Mouse (Mus musculus) neural tube, embryonic 14.5 days (tissue): ENCODE results near the gene Trabd2b. TPM values are rescaled to one million over a fixed set of nuclear protein-coding genes. Genes with fewer than 3 reads are reported as not detected.

Source experiments
- ATAC-seq: fragments of 200-750 bp; cut with Nextera tagmentation; 2 replicates; pipeline ENCODE4 v1.8.0; 2017; ENCODE audit warnings: low read depth, mild to moderate bottlenecking, moderate TSS enrichment, moderate library complexity
- H3K27ac ChIP-seq: fragments of 300-500 bp; sonication (generic); 2 replicates; pipeline ENCODE4 v1.5.1; 2014; ENCODE audit warnings: low read depth, mild to moderate bottlenecking, control low read depth, low read length, moderate library complexity, mixed read lengths
- H3K27me3 ChIP-seq: fragments of 300-500 bp; sonication (generic); 2 replicates; pipeline ENCODE4 v1.6.1; 2014; ENCODE audit warnings: low read length; ENCODE audit not compliant: control insufficient read depth, insufficient read depth
- H3K36me3 ChIP-seq: fragments of 300-500 bp; sonication (generic); 2 replicates; pipeline ENCODE4 v1.6.1; 2014; ENCODE audit warnings: low read length, mixed read lengths; ENCODE audit not compliant: control insufficient read depth, insufficient read depth
- H3K4me1 ChIP-seq: fragments of 300-500 bp; sonication (generic); 2 replicates; pipeline ENCODE4 v1.6.1; 2014; ENCODE audit warnings: low read length; ENCODE audit not compliant: control insufficient read depth, insufficient read depth
- H3K4me2 ChIP-seq: fragments of 300-500 bp; sonication (generic); 2 replicates; pipeline ENCODE4 v1.6.1; 2014; ENCODE audit warnings: mild to moderate bottlenecking, low read depth, low read length, control low read depth
- H3K4me3 ChIP-seq: fragments of 300-500 bp; sonication (generic); 2 replicates; pipeline ENCODE4 v1.5.1; 2014; ENCODE audit warnings: low read depth, low read length, control low read depth, mixed read lengths
- H3K9ac ChIP-seq: fragments of 300-500 bp; sonication (generic); replicated peaks from 2 replicates; pipeline ENCODE4 v1.6.1; 2014; ENCODE audit warnings: low read depth, mild to moderate bottlenecking, control low read depth, low read length, mixed read lengths
- H3K9me3 ChIP-seq: fragments of 300-500 bp; sonication (generic); 2 replicates; pipeline ENCODE4 v1.6.1; 2016; ENCODE audit warnings: low read length; ENCODE audit not compliant: control insufficient read depth
- WGBS: fragments of 180-500 bp; shearing (Covaris S2); extraction: QIAGEN DNeasy Blood & Tissue Kit; methylation state at CpG from one replicate; pipeline ENCODE4 v1.1.7; 2014; 5-methylcytosine and 5-hydroxymethylcytosine counted together
- polyA plus RNA-seq: library from polyadenylated mRNA; unstranded; fragments of >200 nt; fragmentation: Nextera tagmentation; extraction: Ambion mirVana; gene quantifications from 2 replicates; pipeline ENCODE4 v1.2.1, GENCODE M21; 2014

The Trabd2b gene
- polyA plus RNA-seq, 1 experiment from 2014 or later = 0.56 TPM

GRCm38 (mm10) chr4:114642469-114642868 is 235.9 kb downstream of the Trabd2b start:
- H3K4me2 ChIP-seq = no peak overlapping the region
- H3K36me3 ChIP-seq = no peaks in the 10 kb centered on the region
- 73% methylated on average over 4 of the region's 4 CpGs for WGBS
- no peak for ATAC-seq
- no peaks in the 10 kb centered on the region for H3K9me3 ChIP-seq
- H3K9ac ChIP-seq = no peak overlapping the region
- H3K27me3 ChIP-seq = no peaks in the 10 kb centered on the region
- no peak overlapping the region for H3K4me3 ChIP-seq
- H3K4me1 ChIP-seq = no peaks in the 10 kb centered on the region
- no peak overlapping the region for H3K27ac ChIP-seq

GRCm38 (mm10) chr4:114643679-114644208 is 237.2 kb downstream of the Trabd2b start:
- no peaks in the 10 kb centered on the region for H3K36me3 ChIP-seq
- peaks cover 3% of the 10 kb centered on the region; the same call in 1 of the 2 replicates for H3K27me3 ChIP-seq
- H3K4me2 ChIP-seq = no peak overlapping the region
- H3K4me3 ChIP-seq = no peak overlapping the region
- 0 out of 2 replicates have a peak, but pooled peaks cover 3% of the 10 kb centered on the region for H3K4me1 ChIP-seq
- H3K27ac ChIP-seq = no peak overlapping the region
- no peak for ATAC-seq
- 24% methylated on average over 20 of the region's 20 CpGs for WGBS
- no peaks in the 10 kb centered on the region for H3K9me3 ChIP-seq
- H3K9ac ChIP-seq = no peak overlapping the region

- Histone ChIP-seq H3K4me1 (0 out of 2 replicates have a peak, but pooled peaks cover 8% of the 10 kb centered on the region), H3K9me3 (no peaks in the 10 kb centered on the region), H3K27me3 (peaks cover 4% of the 10 kb centered on the region; the same call in 1 of the 2 replicates), H3K9ac (no peak overlapping the region), H3K4me2 (no peak overlapping the region), H3K4me3 (no peak overlapping the region), H3K36me3 (no peaks in the 10 kb centered on the region), H3K27ac (no peak overlapping the region)
- no peak for ATAC-seq
Observed at GRCm38 (mm10) chr4:114645341-114645740, 238.8 kb downstream of the Trabd2b start.

GRCm38 (mm10) chr4:114646825-114647681 is 240.5 kb downstream of the Trabd2b start:
- Histone ChIP-seq H3K27me3 (peaks cover 4% of the 10 kb centered on the region; the same call in 1 of the 2 replicates), H3K36me3 (no peaks in the 10 kb centered on the region), H3K27ac (no peak overlapping the region), H3K9me3 (no peaks in the 10 kb centered on the region), H3K4me2 (no peak overlapping the region), H3K9ac (no peak overlapping the region), H3K4me1 (0 out of 2 replicates have a peak, but pooled peaks cover 8% of the 10 kb centered on the region), H3K4me3 (no peak overlapping the region)
- WGBS = 19% methylated on average over 13 of the region's 13 CpGs
- no peak; the same call in 1 of the 2 replicates for ATAC-seq

GRCm38 (mm10) chr4:114647689-114648088 is 241.2 kb downstream of the Trabd2b start:
- Histone ChIP-seq H3K9ac (no peak overlapping the region), H3K27ac (no peak overlapping the region), H3K4me2 (no peak overlapping the region), H3K9me3 (no peaks in the 10 kb centered on the region), H3K36me3 (no peaks in the 10 kb centered on the region), H3K4me1 (0 out of 2 replicates have a peak, but pooled peaks cover 8% of the 10 kb centered on the region), H3K4me3 (no peak overlapping the region), H3K27me3 (peaks cover 4% of the 10 kb centered on the region; the same call in 1 of the 2 replicates)
- 7% methylated on average over 4 of the region's 4 CpGs for WGBS
- peak; percentile 35; the same call in 1 of the 2 replicates for ATAC-seq

GRCm38 (mm10) chr4:114648532-114649074 is 242.1 kb downstream of the Trabd2b start:
- Histone ChIP-seq H3K27me3 (peaks cover 4% of the 10 kb centered on the region; the same call in 1 of the 2 replicates), H3K4me1 (0 out of 2 replicates have a peak, but pooled peaks cover 8% of the 10 kb centered on the region), H3K9ac (no peak overlapping the region), H3K9me3 (no peaks in the 10 kb centered on the region), H3K27ac (no peak overlapping the region), H3K4me3 (no peak overlapping the region), H3K36me3 (no peaks in the 10 kb centered on the region), H3K4me2 (peak overlapping the region; percentile 34)
- WGBS = 8% methylated on average over 28 of the region's 28 CpGs
- peak; percentile 32 for ATAC-seq

- WGBS = 93% methylated on average over 6 of the region's 6 CpGs
- no peak for ATAC-seq
- Histone ChIP-seq H3K4me2 (no peak overlapping the region), H3K27ac (no peak overlapping the region), H3K27me3 (peaks cover 4% of the 10 kb centered on the region; the same call in 1 of the 2 replicates), H3K36me3 (no peaks in the 10 kb centered on the region), H3K4me1 (0 out of 2 replicates have a peak, but pooled peaks cover 8% of the 10 kb centered on the region), H3K9me3 (no peaks in the 10 kb centered on the region), H3K4me3 (no peak overlapping the region), H3K9ac (no peak overlapping the region)
Observed at GRCm38 (mm10) chr4:114650551-114650950, 244.0 kb downstream of the Trabd2b start.

GRCm38 (mm10) chr4:114651007-114651406 is 244.5 kb downstream of the Trabd2b start:
- Histone ChIP-seq H3K9me3 (no peaks in the 10 kb centered on the region), H3K27me3 (peaks cover 4% of the 10 kb centered on the region; the same call in 1 of the 2 replicates), H3K27ac (no peak overlapping the region), H3K4me1 (0 out of 2 replicates have a peak, but pooled peaks cover 8% of the 10 kb centered on the region), H3K4me3 (no peak overlapping the region), H3K9ac (no peak overlapping the region), H3K36me3 (no peaks in the 10 kb centered on the region), H3K4me2 (no peak overlapping the region)
- 45% methylated on average over 3 of the region's 3 CpGs for WGBS
- no peak for ATAC-seq
